Mouse (Mus musculus): Measurements from ENCODE around the gene Spdya.
"Not testable (repeated sequence)": the region's sequence is repeated elsewhere in the genome, so short reads cannot be mapped to it uniquely, and the experiment has no call there.

GRCm38 (mm10) chr17:71535595-71535994 lies 16.3 kb upstream of the Spdya start:
- not testable (repeated sequence) for TF ChIP-seq POLR2A (IDR thresholded peaks at IDR 0.05; ENCODE audit: borderline replicate concordance, low read depth, low read length); CTCF (IDR thresholded peaks at IDR 0.05; ENCODE audit: low read depth, low read length)
